Mouse (Mus musculus) neural tube, embryonic 12.5 days (tissue): ENCODE results near the gene Spon1. TPM values are rescaled to one million over a fixed set of nuclear protein-coding genes. Genes with fewer than 3 reads are reported as not detected.

Experiments
- ATAC-seq: fragments of 200-750 bp; cut with Nextera tagmentation; 2 replicates; pipeline ENCODE4 v1.8.0; 2017; ENCODE audit warnings: low read depth, mild to moderate bottlenecking, moderate TSS enrichment, moderate library complexity; ENCODE audit not compliant: low FRiP score
- H3K27ac ChIP-seq: fragments of 300-500 bp; sonication (generic); 2 replicates; pipeline ENCODE4 v1.5.1; 2016
- H3K27me3 ChIP-seq: fragments of 300-500 bp; sonication (generic); replicated peaks from 2 replicates; pipeline ENCODE4 v1.6.1; 2016; ENCODE audit warnings: mild to moderate bottlenecking
- H3K36me3 ChIP-seq: fragments of 300-500 bp; sonication (generic); 2 replicates; pipeline ENCODE4 v1.6.1; 2016; ENCODE audit warnings: mild to moderate bottlenecking
- H3K4me1 ChIP-seq: fragments of 300-500 bp; sonication (generic); 2 replicates; pipeline ENCODE4 v1.6.1; 2016
- H3K4me2 ChIP-seq: fragments of 300-500 bp; sonication (generic); replicated peaks from 2 replicates; pipeline ENCODE4 v1.6.1; 2016; ENCODE audit warnings: mild to moderate bottlenecking
- H3K4me3 ChIP-seq: fragments of 300-500 bp; sonication (generic); 2 replicates; pipeline ENCODE4 v1.5.1; 2016
- H3K9ac ChIP-seq: fragments of 300-500 bp; sonication (generic); 2 replicates; pipeline ENCODE4 v1.6.1; 2016; ENCODE audit warnings: mild to moderate bottlenecking
- H3K9me3 ChIP-seq: fragments of 300-500 bp; sonication (generic); 2 replicates; pipeline ENCODE4 v1.6.1; 2016; ENCODE audit warnings: mild to moderate bottlenecking
- WGBS: fragments of 180-500 bp; shearing (Covaris S2); methylation state at CpG from one replicate; pipeline ENCODE4 v1.1.7; 2016; 5-methylcytosine and 5-hydroxymethylcytosine counted together
- polyA plus RNA-seq: library from polyadenylated mRNA; unstranded; fragments of >200 nt; fragmentation: Nextera tagmentation; extraction: Ambion mirVana; gene quantifications from 2 replicates; pipeline ENCODE4 v1.2.1, GENCODE M21; 2016

The Spon1 gene
- polyA plus RNA-seq, 1 experiment from 2014 or later, result 86.4 TPM

DNA sequence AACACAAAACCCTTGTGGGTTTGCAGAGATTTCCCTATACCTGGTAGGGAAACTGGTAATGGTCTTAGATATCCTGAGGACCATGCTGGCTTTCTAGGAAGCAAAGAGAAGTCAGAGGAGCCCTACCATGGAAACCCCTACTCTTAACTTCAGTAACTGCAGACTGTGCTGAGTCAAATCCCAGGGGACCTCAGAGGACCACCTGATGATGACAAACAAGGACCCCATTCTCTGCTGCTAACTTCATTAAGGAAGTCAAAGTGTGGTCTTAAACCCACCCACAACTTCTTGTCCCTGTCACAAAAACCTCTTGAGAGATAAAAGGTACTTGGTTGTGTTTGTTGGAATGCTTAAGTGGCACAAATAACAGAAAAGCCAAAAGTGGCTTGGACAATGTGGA lies 222.4 kb downstream of the Spon1 start:
- no peak overlapping the region for H3K9ac ChIP-seq
- H3K4me3 ChIP-seq, result no peak overlapping the region
- H3K9me3 ChIP-seq, result 0 out of 2 replicates have a peak, but pooled peaks cover 5% of the 10 kb centered on the region
- H3K27ac ChIP-seq, result no peak overlapping the region
- no peaks in the 10 kb centered on the region for H3K4me1 ChIP-seq
- no peak for ATAC-seq
- no peak overlapping the region for H3K4me2 ChIP-seq
- H3K27me3 ChIP-seq, result no peaks in the 10 kb centered on the region
- no peaks in the 10 kb centered on the region for H3K36me3 ChIP-seq

DNA sequence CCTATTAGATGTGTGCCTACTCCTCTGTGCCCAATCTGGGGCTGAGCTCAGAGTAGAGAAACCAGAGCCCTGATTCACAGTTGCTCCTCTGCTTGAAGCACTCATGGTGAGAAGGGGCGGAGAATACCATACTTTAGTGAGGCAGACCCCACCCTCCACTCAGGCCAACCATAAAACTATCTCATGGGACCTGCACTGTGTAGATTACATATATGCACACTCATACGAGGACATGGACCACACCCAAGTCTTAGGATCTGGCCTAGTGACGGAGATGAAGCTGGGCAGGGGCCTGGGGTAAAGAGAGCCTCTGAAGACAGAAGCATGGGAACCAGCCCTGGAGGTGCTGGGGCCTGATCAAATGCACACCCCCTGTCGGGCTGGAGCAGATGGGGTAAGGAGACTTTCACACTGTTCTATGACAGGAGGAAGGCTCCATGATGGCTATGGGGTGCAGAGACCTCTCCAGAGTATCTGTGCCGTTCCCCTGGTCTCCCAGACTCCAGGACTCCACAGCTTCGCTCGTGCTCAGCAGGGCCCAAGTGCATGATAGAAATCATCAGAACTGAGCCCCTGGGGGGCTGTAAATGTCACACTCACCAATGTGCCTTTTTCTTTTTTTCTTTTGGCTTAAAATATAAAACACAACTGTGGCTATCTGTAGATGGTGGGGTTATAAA lies 232.0 kb downstream of the Spon1 start:
- H3K27me3 ChIP-seq, result no peaks in the 10 kb centered on the region
- H3K4me3 ChIP-seq, result no peak overlapping the region
- H3K9me3 ChIP-seq, result no peaks in the 10 kb centered on the region
- 69% methylated on average over 7 of the region's 7 CpGs for WGBS
- H3K9ac ChIP-seq, result no peak overlapping the region
- no peak for ATAC-seq
- no peak overlapping the region for H3K27ac ChIP-seq
- no peak overlapping the region for H3K4me2 ChIP-seq
- H3K36me3 ChIP-seq, result no peaks in the 10 kb centered on the region
- peaks cover 11% of the 10 kb centered on the region; the same call in 1 of the 2 replicates for H3K4me1 ChIP-seq

DNA sequence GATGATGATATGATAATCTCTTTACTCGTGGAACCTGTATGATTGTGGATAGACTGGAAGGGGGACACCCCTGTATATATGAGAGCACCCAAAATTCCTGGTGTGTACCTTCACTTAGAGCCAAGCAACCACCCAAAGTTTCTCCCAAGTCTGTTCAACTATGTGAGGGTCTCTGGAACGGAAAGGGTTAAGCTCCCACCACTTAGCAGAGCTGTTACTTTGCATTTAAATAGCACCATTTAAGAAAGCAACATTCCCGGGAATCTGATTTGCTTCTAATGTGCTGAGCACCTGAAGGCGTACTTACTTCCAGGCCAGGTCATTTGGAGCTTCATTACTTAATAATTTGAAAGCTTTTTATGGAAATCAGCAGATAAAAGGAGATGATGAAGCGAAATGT lies 238.4 kb downstream of the Spon1 start:
- Histone ChIP-seq H3K36me3 (no peaks in the 10 kb centered on the region), H3K27me3 (no peaks in the 10 kb centered on the region), H3K4me3 (no peak overlapping the region), H3K27ac (no peak overlapping the region), H3K9ac (no peak overlapping the region), H3K4me2 (no peak overlapping the region), H3K9me3 (no peaks in the 10 kb centered on the region), H3K4me1 (no peaks in the 10 kb centered on the region; the same call in 1 of the 2 replicates)
- 17% methylated on average over 5 of the region's 5 CpGs for WGBS
- ATAC-seq, result no peak

DNA sequence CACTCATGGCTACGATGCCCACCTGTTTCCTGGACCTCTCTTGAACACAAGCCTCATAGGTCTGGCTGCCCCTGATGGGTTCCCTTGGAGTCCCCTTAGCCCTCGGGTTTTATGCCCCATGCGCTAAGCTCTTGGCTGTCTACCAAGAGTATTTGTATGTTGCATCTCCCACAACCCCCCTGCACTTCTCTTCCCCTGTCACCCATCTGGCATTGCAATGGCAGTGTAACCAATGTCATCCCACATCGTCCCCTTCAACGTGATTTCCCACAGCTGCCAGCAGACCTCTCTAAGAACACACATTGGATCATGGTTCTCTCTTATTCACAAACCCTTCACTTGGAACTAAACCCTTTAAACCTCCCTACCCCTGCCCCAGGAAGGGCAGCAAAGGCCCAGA lies 239.7 kb downstream of the Spon1 start:
- whole genome bisulfite sequencing, result 77% methylated on average over 5 of the region's 5 CpGs
- Histone ChIP-seq H3K4me2 (no peak overlapping the region), H3K36me3 (no peaks in the 10 kb centered on the region), H3K27me3 (no peaks in the 10 kb centered on the region), H3K4me1 (no peaks in the 10 kb centered on the region; the same call in 1 of the 2 replicates), H3K9me3 (no peaks in the 10 kb centered on the region), H3K27ac (no peak overlapping the region), H3K4me3 (no peak overlapping the region), H3K9ac (no peak overlapping the region)
- no peak for ATAC-seq

DNA sequence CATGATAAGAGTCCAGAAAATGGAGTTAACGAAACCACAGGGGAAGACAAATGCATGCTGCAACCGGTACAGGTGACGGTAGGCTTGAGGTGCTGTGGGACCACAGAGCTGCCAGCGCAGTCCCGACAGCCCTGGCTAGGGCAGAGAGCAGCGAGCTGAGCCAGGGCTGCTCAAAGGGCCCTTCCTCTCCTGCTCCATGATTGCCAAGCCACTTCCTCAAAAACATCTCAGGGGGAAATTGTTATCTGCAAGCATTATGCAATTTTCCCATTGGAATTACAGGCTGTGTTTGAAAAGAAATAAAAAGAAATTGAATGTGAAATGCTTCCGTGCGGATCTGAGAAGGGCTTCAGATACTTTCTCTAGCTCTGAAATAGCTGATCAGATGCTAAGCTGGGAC lies 240.7 kb downstream of the Spon1 start:
- Histone ChIP-seq H3K4me2 (no peak overlapping the region), H3K27me3 (no peaks in the 10 kb centered on the region), H3K4me3 (no peak overlapping the region), H3K9me3 (no peaks in the 10 kb centered on the region), H3K4me1 (no peaks in the 10 kb centered on the region; the same call in 1 of the 2 replicates), H3K36me3 (no peaks in the 10 kb centered on the region), H3K27ac (no peak overlapping the region), H3K9ac (no peak overlapping the region)
- WGBS, result 90% methylated on average over 8 of the region's 8 CpGs
- ATAC-seq, result no peak

DNA sequence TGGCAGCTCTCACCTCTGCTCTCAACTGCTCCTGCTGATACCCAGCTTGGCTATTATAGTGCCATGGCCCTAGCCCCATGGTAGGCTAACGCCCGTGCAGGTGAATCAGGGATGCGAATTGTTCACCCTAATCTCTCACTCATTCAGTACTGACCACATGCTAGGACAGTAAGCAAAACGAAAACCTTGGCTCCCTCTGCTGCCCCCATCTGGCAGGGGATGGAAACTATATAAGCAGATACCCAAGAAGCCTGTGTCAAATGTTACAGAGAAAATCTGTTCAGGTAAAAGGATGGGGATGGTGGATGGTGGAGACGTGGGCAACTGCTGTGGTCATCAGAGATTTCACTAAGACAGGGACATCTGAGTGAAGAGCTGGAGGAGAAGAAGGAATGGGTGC lies 241.8 kb downstream of the Spon1 start:
- no peak overlapping the region for H3K27ac ChIP-seq
- no peaks in the 10 kb centered on the region for H3K36me3 ChIP-seq
- H3K27me3 ChIP-seq, result no peaks in the 10 kb centered on the region
- 71% methylated on average over 5 of the region's 5 CpGs for WGBS
- no peaks in the 10 kb centered on the region for H3K9me3 ChIP-seq
- no peaks in the 10 kb centered on the region; the same call in 1 of the 2 replicates for H3K4me1 ChIP-seq
- H3K4me2 ChIP-seq, result no peak overlapping the region
- H3K9ac ChIP-seq, result no peak overlapping the region
- no peak for ATAC-seq
- H3K4me3 ChIP-seq, result no peak overlapping the region

DNA sequence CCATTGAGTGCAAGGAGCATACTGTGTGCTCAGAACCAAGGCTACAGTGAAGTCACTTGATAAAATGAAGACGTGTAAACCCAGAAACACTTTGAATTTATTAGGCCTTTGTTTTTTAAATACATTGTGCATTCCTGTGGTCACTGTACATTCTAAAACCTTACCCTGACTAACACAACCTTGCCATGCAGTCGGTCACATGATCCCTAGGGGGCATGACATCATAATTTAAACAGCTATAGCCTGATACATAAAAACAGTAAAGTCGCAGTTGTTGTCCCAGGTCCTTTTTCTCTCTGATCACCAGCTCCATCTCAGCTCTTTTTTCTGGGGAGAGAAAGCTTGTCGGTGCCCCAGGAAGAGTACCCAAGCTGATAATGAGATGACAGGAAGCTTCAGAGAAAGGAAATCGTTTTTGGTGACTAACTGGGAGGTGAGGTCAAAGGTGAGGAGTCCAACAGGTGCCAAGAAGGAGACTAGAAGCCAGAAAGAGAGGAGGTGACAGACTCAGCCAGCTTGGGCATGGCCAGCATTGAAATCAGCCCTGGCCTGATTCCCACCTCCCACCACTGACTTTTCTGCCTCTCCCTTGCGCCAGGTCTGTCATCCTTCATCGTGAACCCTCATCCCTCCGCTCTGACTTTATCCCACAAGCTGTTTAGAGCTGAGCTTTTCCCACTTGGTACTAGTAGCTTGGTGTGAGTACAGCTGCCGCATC lies 246.1 kb downstream of the Spon1 start:
- H3K4me3 ChIP-seq, result no peak overlapping the region
- no peaks in the 10 kb centered on the region for H3K36me3 ChIP-seq
- no peaks in the 10 kb centered on the region for H3K27me3 ChIP-seq
- WGBS, result 69% methylated on average over 9 of the region's 9 CpGs
- H3K4me2 ChIP-seq, result no peak overlapping the region
- no peak overlapping the region for H3K27ac ChIP-seq
- no peaks in the 10 kb centered on the region for H3K9me3 ChIP-seq
- ATAC-seq, result no peak
- H3K9ac ChIP-seq, result no peak overlapping the region
- H3K4me1 ChIP-seq, result no peaks in the 10 kb centered on the region

DNA sequence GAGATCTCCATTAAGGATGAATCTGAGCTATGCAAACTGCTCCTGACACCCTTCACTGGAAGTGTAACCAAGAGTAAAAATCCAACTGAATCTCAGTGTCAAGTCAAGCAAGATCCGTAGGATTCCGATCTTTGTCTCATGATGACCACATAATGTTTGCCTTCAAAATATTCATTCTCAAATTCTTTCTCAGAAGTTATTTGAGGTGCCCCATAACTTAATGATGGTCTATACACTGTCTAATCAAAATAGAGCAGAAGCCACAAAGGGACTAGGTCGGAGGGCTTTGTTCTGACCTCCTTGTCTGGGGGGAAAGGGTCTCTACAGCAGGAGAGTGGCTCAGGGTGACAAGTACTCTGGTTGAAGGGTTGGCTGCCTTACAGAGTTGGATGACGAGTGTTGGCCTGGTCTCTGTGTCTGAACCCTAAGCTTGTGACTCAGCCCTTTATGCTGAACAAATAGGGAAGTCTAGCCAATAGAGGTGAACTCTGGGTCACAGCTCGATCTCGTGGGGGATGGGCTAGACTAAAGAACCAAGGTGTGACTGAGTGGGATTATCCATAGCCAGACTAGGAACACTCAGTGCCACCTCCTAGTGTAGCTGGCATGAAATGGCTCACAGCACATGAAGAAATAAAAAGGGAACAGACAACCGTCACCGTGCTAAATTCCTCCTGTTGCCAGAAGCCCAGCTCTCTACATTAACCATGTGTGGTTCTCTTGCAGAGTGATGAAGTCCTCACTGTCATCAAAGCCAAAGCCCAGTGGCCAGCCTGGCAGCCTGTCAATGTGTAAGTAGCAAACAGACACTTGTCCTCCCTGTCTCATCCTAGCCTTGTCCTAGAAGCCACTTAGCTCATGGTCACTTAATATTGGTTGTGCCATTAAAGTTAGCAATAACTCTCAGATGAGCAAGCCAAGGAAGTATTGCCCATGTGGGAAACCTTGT lies 250.5 kb downstream of the Spon1 start:
- Histone ChIP-seq H3K9ac (no peak overlapping the region), H3K36me3 (no peaks in the 10 kb centered on the region), H3K4me2 (no peak overlapping the region), H3K9me3 (no peaks in the 10 kb centered on the region), H3K27ac (no peak overlapping the region), H3K4me1 (no peaks in the 10 kb centered on the region; the same call in 1 of the 2 replicates), H3K27me3 (no peaks in the 10 kb centered on the region), H3K4me3 (no peak overlapping the region)
- 80% methylated on average over 8 of the region's 8 CpGs for WGBS
- ATAC-seq, result no peak

DNA sequence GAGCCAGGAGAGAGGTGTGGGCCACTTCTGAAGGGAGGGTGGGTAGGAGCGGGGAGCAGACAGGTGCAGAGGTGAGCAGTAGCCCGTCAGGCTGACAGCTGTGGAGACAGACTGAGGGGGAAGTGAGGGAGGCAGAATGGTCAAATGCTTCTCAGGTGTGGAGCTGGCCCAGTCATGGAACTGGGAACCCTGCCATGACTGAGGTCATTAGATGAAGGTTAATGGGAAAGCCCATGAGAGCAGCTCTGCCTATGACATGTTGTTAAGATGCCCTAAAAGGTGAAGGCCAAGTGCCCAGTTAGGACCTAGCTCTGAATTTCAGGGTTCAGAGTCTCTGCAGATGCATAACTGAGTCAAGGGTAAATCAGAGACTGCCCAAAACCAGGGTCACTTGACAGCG lies 253.1 kb downstream of the Spon1 start:
- Histone ChIP-seq H3K27ac (no peak overlapping the region), H3K4me3 (no peak overlapping the region), H3K4me2 (no peak overlapping the region), H3K36me3 (no peaks in the 10 kb centered on the region), H3K4me1 (no peaks in the 10 kb centered on the region; the same call in 1 of the 2 replicates), H3K9me3 (no peaks in the 10 kb centered on the region), H3K9ac (no peak overlapping the region), H3K27me3 (no peaks in the 10 kb centered on the region)
- ATAC-seq, result no peak
- 79% methylated on average over 3 of the region's 3 CpGs for WGBS

DNA sequence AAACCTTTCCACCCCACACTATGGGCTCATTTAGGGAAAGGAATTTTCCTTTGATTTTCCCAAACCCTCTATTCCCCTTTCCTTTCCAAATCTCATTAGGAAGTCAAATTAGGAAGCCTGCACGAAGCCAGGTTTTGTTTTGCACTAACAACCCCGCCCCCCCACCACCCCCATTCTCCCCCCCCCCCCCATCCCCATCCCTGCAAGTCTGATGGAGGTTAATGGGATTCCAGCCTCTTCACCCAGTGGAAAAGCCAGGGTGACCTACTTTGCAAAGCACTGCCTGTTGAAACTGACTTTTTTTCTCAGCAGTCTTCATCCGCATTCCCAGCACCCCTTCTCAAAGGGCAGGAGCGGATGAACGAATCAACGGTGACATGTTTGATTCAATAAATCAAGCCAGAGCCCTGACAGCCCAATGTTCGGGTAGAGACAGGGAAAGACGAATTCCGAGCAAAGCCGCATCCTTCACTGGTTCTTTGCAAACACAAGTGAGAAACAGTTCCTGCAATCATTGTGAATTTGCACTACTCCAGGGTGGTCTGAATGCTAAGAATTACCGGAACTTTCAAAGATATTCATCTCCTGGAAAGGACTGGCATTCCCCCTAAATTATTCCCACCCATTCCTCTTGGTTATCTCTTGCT lies 254.4 kb downstream of the Spon1 start:
- WGBS, result 8% methylated on average over 11 of the region's 11 CpGs
- H3K27ac ChIP-seq, result no peak overlapping the region
- H3K4me3 ChIP-seq, result peak overlapping the region; percentile 36
- H3K36me3 ChIP-seq, result no peaks in the 10 kb centered on the region
- H3K27me3 ChIP-seq, result no peaks in the 10 kb centered on the region
- peak overlapping the region; percentile 64 for H3K4me2 ChIP-seq
- no peaks in the 10 kb centered on the region for H3K9me3 ChIP-seq
- H3K4me1 ChIP-seq, result no peaks in the 10 kb centered on the region; the same call in 1 of the 2 replicates
- H3K9ac ChIP-seq, result no peak overlapping the region
- ATAC-seq, result peak; percentile 48; the same call in 1 of the 2 replicates

DNA sequence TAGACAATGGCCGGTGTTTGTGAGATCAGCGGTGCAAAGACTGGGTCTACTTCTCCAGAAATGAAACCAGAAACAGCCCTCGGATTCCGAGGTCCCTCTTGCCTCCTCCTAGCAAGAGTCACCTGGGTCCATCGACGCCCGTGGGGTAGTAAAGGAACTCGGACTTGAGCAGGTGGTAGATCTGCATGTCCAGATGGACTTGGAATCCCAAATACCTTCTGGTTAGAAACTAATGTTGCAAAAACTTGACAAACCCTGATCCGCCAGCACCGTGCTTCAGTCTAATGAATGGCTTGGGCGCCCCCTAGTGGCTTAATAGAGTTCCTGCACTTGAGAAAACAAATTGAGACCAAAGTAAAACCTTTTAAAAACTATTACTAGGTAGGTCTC lies 254.9 kb downstream of the Spon1 start:
- Histone ChIP-seq H3K36me3 (no peaks in the 10 kb centered on the region), H3K4me1 (no peaks in the 10 kb centered on the region; the same call in 1 of the 2 replicates), H3K4me3 (peak overlapping the region; percentile 36), H3K27ac (no peak overlapping the region), H3K4me2 (peak overlapping the region; percentile 64), H3K27me3 (no peaks in the 10 kb centered on the region), H3K9ac (no peak overlapping the region), H3K9me3 (no peaks in the 10 kb centered on the region)
- peak; percentile 41; the same call in 1 of the 2 replicates for ATAC-seq
- 2% methylated on average over 11 of the region's 11 CpGs for WGBS
